Mouse (Mus musculus) adrenal gland, adult 8-10 months (tissue): ENCODE data around the gene Tagln3. TPM values are rescaled to one million over a fixed set of nuclear protein-coding genes. Genes with fewer than 3 reads are reported as not detected.
A peak's percentile ranks its signal among the peaks of the same experiment; 100 is the strongest.

ENCODE experiments used
- DNase-seq: peaks from one replicate; pipeline ENCODE4 v3.0.0; 2022
- total RNA-seq, 4 experiments: library from RNA; stranded (reverse); gene quantifications; 2 replicates each; pipeline ENCODE4 v1.2.4; 2022

The Tagln3 gene
- total RNA-seq, 4 experiments from 2014 or later, result 3.1 to 6.7 (median 4.3) TPM

- no peak for DNase-seq
These were observed 4.3 kb downstream of the Tagln3 start for GRCm38 (mm10) chr16:45720022-45720630.

GRCm38 (mm10) chr16:45718296-45718695, 6.1 kb downstream of the Tagln3 start:
- no peak for DNase-seq

- DNase-seq, result no peak
These were observed 9.8 kb downstream of the Tagln3 start for GRCm38 (mm10) chr16:45714489-45715150.

- DNase-seq, result no peak
These were observed 10.5 kb downstream of the Tagln3 start for GRCm38 (mm10) chr16:45713878-45714277.

GRCm38 (mm10) chr16:45713261-45713660, 11.1 kb downstream of the Tagln3 start:
- no peak for DNase-seq

GRCm38 (mm10) chr16:45711263-45711662, 13.1 kb downstream of the Tagln3 start:
- no peak for DNase-seq

GRCm38 (mm10) chr16:45699301-45699700, 25.1 kb downstream of the Tagln3 start:
- no peak for DNase-seq

GRCm38 (mm10) chr16:45697996-45698395, 26.4 kb downstream of the Tagln3 start:
- DNase-seq, result peak; percentile 10

GRCm38 (mm10) chr16:45695445-45696160, 28.8 kb downstream of the Tagln3 start:
- DNase-seq, result peak; percentile 50

- DNase-seq, result no peak
These were observed 30.9 kb downstream of the Tagln3 start, which contains the start of gene Tmprss7 for GRCm38 (mm10) chr16:45693558-45693957. Gene Tmprss7 (minus strand): TSS chr16:45693658.

- DNase-seq, result no peak
These were observed 31.6 kb downstream of the Tagln3 start for GRCm38 (mm10) chr16:45692851-45693250.

GRCm38 (mm10) chr16:45690178-45690577, 34.2 kb downstream of the Tagln3 start:
- no peak for DNase-seq

- no peak for DNase-seq
These were observed 37.6 kb downstream of the Tagln3 start for GRCm38 (mm10) chr16:45686833-45687232.

- no peak for DNase-seq
These were observed 39.1 kb downstream of the Tagln3 start for GRCm38 (mm10) chr16:45685295-45685694.

GRCm38 (mm10) chr16:45684815-45685214, 39.6 kb downstream of the Tagln3 start:
- peak; percentile 35 for DNase-seq

GRCm38 (mm10) chr16:45676462-45676861, 47.9 kb downstream of the Tagln3 start:
- no peak for DNase-seq

GRCm38 (mm10) chr16:45670005-45670404, 54.4 kb downstream of the Tagln3 start:
- peak; percentile 34 for DNase-seq

GRCm38 (mm10) chr16:45668178-45668577, 56.2 kb downstream of the Tagln3 start:
- no peak for DNase-seq

- DNase-seq, result no peak
These were observed 58.3 kb downstream of the Tagln3 start for GRCm38 (mm10) chr16:45666136-45666535.

- no peak for DNase-seq
These were observed 62.0 kb downstream of the Tagln3 start for GRCm38 (mm10) chr16:45662381-45662780.
